In genomic region chr8:92673101-92673500, GRCm38 (mm10) we compare ENCODE assay signal across 10 mouse cellular contexts. TPM values are rescaled to one million over a fixed set of nuclear protein-coding genes. Genes with fewer than 3 reads are reported as not detected.
DNase-seq lines count a peak whose midpoint lies in the region; ATAC-seq lines count a peak whose summit lies in the region.
"Had no signal": no experiment of that assay in that cellular context is flagged by ENCODE, and none has a peak within 500 bp of the region (broad histone marks: within the 10 kb centered on the region; RNA-seq: fewer than 3 reads in every experiment).

No protein-coding gene starts in this region.

- H3K4me2 ChIP-seq in intestine, embryonic 15.5 days (replicated peaks), result peak overlapping the region; percentile 75
- H3K4me2 ChIP-seq in neural tube, embryonic 14.5 days (ENCODE audit: low read depth, low read length), result peak overlapping the region; percentile 82

- H3K27me3 ChIP-seq in forebrain, embryonic 10.5 days (ENCODE audit: poor library complexity, severe bottlenecking), result peaks cover 100% of the 10 kb centered on the region
- H3K27me3 ChIP-seq in intestine, embryonic 15.5 days (replicated peaks), result peaks cover 73% of the 10 kb centered on the region
- peaks cover 44% of the 10 kb centered on the region for H3K27me3 ChIP-seq in neural tube, embryonic 14.5 days (ENCODE audit: control insufficient read depth, insufficient read depth, low read length)

- peaks cover 52% of the 10 kb centered on the region for H3K4me1 ChIP-seq in forebrain, embryonic 10.5 days
- H3K4me1 ChIP-seq in intestine, embryonic 15.5 days (replicated peaks), result peaks cover 25% of the 10 kb centered on the region
- H3K4me1 ChIP-seq in neural tube, embryonic 14.5 days (ENCODE audit: control insufficient read depth, insufficient read depth, low read length), result peaks cover 17% of the 10 kb centered on the region

- H3K36me3 ChIP-seq in forebrain, embryonic 10.5 days (replicated peaks), result no peaks in the 10 kb centered on the region
- no peaks in the 10 kb centered on the region for H3K36me3 ChIP-seq in intestine, embryonic 15.5 days
- H3K36me3 ChIP-seq in neural tube, embryonic 14.5 days (ENCODE audit: control insufficient read depth, insufficient read depth, low read length), result no peaks in the 10 kb centered on the region

- intact Hi-C loops in left cerebral cortex, postnatal 4 days (cut with DNase I), result loop anchor here (5.0 kb wide), 1 partner anchor 311 kb away; no protein-coding TSS in a partner anchor
- intact Hi-C loops in left cerebral cortex, postnatal 14 days (cut with DNase I), result loop anchor here (5.0 kb wide), 1 partner anchor 311 kb away; no protein-coding TSS in a partner anchor

- H3K9ac ChIP-seq in intestine, embryonic 15.5 days, result no peak overlapping the region
- H3K9ac ChIP-seq in neural tube, embryonic 14.5 days (replicated peaks; ENCODE audit: low read depth, low read length), result 0 out of 2 replicates have a peak overlapping the region, but pooled peaks have one; percentile 29

- peak; percentile 17; the same call in 1 of the 2 replicates for ATAC-seq in intestine, embryonic 15.5 days
- ATAC-seq in neural tube, embryonic 14.5 days (ENCODE audit: low read depth), result no peak

- 3% methylated on average over 11 of the region's 11 CpGs for WGBS in forebrain, embryonic 10.5 days
- 6% methylated on average over 11 of the region's 11 CpGs for WGBS in intestine, embryonic 15.5 days
- 2% methylated on average over 11 of the region's 11 CpGs for WGBS in neural tube, embryonic 14.5 days

- peak; percentile 2 for DNase-seq in left cerebral cortex, postnatal 4 days
- no peak for DNase-seq in left cerebral cortex, postnatal 14 days (ENCODE audit: low spot score in 2 of 2)
- no peak for DNase-seq in forebrain, embryonic 10.5 days (ENCODE audit: extremely low spot score, low spot score)
- DNase-seq in retina, embryonic 14.5 days (ENCODE audit: low spot score), result no peak
- no peak for DNase-seq in adrenal gland, postnatal 36 days
- no peak for DNase-seq in cerebellum, postnatal 10 days

- no peaks in the 10 kb centered on the region for H3K9me3 ChIP-seq in forebrain, embryonic 10.5 days
- H3K9me3 ChIP-seq in intestine, embryonic 15.5 days, result no peaks in the 10 kb centered on the region
- no peaks in the 10 kb centered on the region for H3K9me3 ChIP-seq in neural tube, embryonic 14.5 days (ENCODE audit: control insufficient read depth, low read length)

- peak overlapping the region; percentile 59 for H3K4me3 ChIP-seq in forebrain, embryonic 10.5 days
- peak overlapping the region; percentile 35 for H3K4me3 ChIP-seq in intestine, embryonic 15.5 days (replicated peaks)
- peak overlapping the region; percentile 33; the same call in 1 of the 2 replicates for H3K4me3 ChIP-seq in neural tube, embryonic 14.5 days (ENCODE audit: low read depth, low read length)

- no peak overlapping the region for H3K27ac ChIP-seq in forebrain, embryonic 10.5 days
- H3K27ac ChIP-seq in intestine, embryonic 15.5 days, result no peak overlapping the region
- no peak overlapping the region for H3K27ac ChIP-seq in neural tube, embryonic 14.5 days (ENCODE audit: low read depth, low read length)

RNA-seq across cellular contexts. Expression of gene Irx6, which starts 1.0 kb away (rescaled TPM):
- total RNA-seq in left cerebral cortex, postnatal 4 days (2021), result not detected
- under 1 TPM; 0.11 to 0.23 TPM for total RNA-seq in left cerebral cortex, postnatal 14 days (2021)
- 0.22 TPM in 1 of 2 replicates, not detected in the other for polyA plus RNA-seq in forebrain, embryonic 10.5 days (2016; fragmentation: Nextera tagmentation; extraction: Ambion mirVana)
- not detected in 2 replicates for polyA plus RNA-seq in intestine, embryonic 15.5 days (2015; fragmentation: Nextera tagmentation; extraction: Ambion mirVana)
- polyA plus RNA-seq in neural tube, embryonic 14.5 days (2014; fragmentation: Nextera tagmentation; extraction: Ambion mirVana), result 0.67 and 1.8 TPM in 2 replicates
- total RNA-seq in adrenal gland, postnatal 36 days (2021), result not detected
- total RNA-seq: monocyte, adult 5-6 weeks had no signal
- polyA plus RNA-seq: spleen, adult 2 months had no signal
